Mouse (Mus musculus): ENCODE data around the gene Sgo1.

Gene Sgo1

GRCm38 (mm10) chr17:53654596-53654995 lies 34.5 kb downstream of the Sgo1 start:
- in situ Hi-C loops (cut with MboI, MseI), result no loop called here

GRCm38 (mm10) chr17:53650251-53650661 lies 38.9 kb downstream of the Sgo1 start:
- in situ Hi-C loops (cut with MboI, MseI), result no loop called here

- in situ Hi-C loops (cut with MboI, MseI), result no loop called here
Observed at GRCm38 (mm10) chr17:53643360-53643759, 45.8 kb downstream of the Sgo1 start.

- in situ Hi-C loops (cut with MboI, MseI), result no loop called here
Observed at GRCm38 (mm10) chr17:53631344-53631743, 57.8 kb downstream of the Sgo1 start.

GRCm38 (mm10) chr17:53628131-53628530 lies 61.0 kb downstream of the Sgo1 start:
- in situ Hi-C loops (cut with MboI, MseI), result loop anchor here (5.0 kb wide), 1 partner anchor 59 kb away; the partner anchor contains the start of gene Sgo1

- in situ Hi-C loops (cut with MboI, MseI), result loop anchor here (5.0 kb wide), 1 partner anchor 60 kb away; the partner anchor contains the start of gene Sgo1
Observed at GRCm38 (mm10) chr17:53627497-53627896, 61.6 kb downstream of the Sgo1 start.

GRCm38 (mm10) chr17:53626160-53626559 lies 63.0 kb downstream of the Sgo1 start:
- in situ Hi-C loops (cut with MboI, MseI), result loop anchor here (5.0 kb wide), 1 partner anchor 61 kb away; the partner anchor contains the start of gene Sgo1

Measured in T-helper 1 cell (primary cell).